Mouse (Mus musculus): ENCODE results near the gene Ankrd27.

DNA sequence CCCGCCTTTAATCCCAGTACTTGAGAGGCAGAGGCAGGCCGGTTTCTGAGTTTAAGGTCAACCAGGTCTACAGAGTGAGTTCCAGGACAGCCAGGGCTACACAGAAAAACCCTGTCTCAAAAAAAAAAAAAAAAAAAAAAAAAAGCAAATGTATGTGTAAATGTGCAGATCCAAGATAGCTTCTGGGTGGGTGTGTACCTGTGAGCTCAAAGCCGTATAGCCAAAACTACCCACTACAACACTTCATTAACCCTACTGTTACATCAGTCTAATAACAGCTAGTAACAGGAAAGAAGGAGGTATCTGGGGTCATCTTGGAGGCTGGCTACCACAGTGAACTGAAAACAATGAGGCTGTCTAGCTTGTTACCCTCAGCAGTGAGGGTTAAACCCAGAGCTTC, 26.2 kb upstream of the Ankrd27 start:
- TF ChIP-seq CTCF (IDR thresholded peaks at IDR 0.05; ENCODE audit: low read depth), result no peak
- no peak for TF ChIP-seq EP300 (optimal IDR thresholded peaks at IDR 0.05)
